Mouse (Mus musculus) limb, embryonic 15.5 days (tissue): ENCODE measurements around the gene Map6. TPM values are rescaled to one million over a fixed set of nuclear protein-coding genes. Genes with fewer than 3 reads are reported as not detected.
A peak's percentile ranks its signal among the peaks of the same experiment; 100 is the strongest.

ENCODE experiments used
- ATAC-seq: fragments of 200-750 bp; cut with Nextera tagmentation; 2 replicates; pipeline ENCODE4 v1.8.0; 2017; ENCODE audit warnings: low read depth, moderate TSS enrichment; ENCODE audit not compliant: insufficient number of reproducible peaks, low FRiP score, low TSS enrichment
- H3K27ac ChIP-seq: fragments of 300-500 bp; sonication (generic); 2 replicates; pipeline ENCODE4 v1.5.1; 2015; ENCODE audit warnings: moderate library complexity, mild to moderate bottlenecking, inconsistent platforms
- H3K27me3 ChIP-seq: fragments of 300-500 bp; sonication (generic); 2 replicates; pipeline ENCODE4 v1.6.1; 2015; ENCODE audit warnings: inconsistent platforms
- H3K36me3 ChIP-seq: fragments of 300-500 bp; sonication (generic); 2 replicates; pipeline ENCODE4 v1.6.1; 2015; ENCODE audit warnings: inconsistent platforms
- H3K4me1 ChIP-seq: fragments of 300-500 bp; sonication (generic); 2 replicates; pipeline ENCODE4 v1.6.1; 2015; ENCODE audit warnings: inconsistent platforms
- H3K4me2 ChIP-seq: fragments of 300-500 bp; sonication (generic); 2 replicates; pipeline ENCODE4 v1.6.1; 2015; ENCODE audit warnings: mild to moderate bottlenecking, inconsistent platforms
- H3K4me3 ChIP-seq: fragments of 300-500 bp; sonication (generic); 2 replicates; pipeline ENCODE4 v1.5.1; 2015; ENCODE audit warnings: mild to moderate bottlenecking, inconsistent platforms
- H3K9ac ChIP-seq: fragments of 300-500 bp; sonication (generic); 2 replicates; pipeline ENCODE4 v1.6.1; 2015; ENCODE audit warnings: inconsistent platforms
- H3K9me3 ChIP-seq: fragments of 300-500 bp; sonication (generic); 2 replicates; pipeline ENCODE4 v1.6.1; 2016; ENCODE audit warnings: inconsistent platforms
- WGBS: fragments of 180-500 bp; shearing (Covaris S2); methylation state at CpG from one replicate; pipeline ENCODE4 v1.1.7; 2015; 5-methylcytosine and 5-hydroxymethylcytosine counted together
- polyA plus RNA-seq: library from polyadenylated mRNA; unstranded; fragments of >200 nt; fragmentation: Nextera tagmentation; extraction: Ambion mirVana; gene quantifications from 2 replicates; pipeline ENCODE4 v1.2.1, GENCODE M21; 2015

Map6 gene
- polyA plus RNA-seq, 1 experiment from 2014 or later = 10.2 TPM

DNA sequence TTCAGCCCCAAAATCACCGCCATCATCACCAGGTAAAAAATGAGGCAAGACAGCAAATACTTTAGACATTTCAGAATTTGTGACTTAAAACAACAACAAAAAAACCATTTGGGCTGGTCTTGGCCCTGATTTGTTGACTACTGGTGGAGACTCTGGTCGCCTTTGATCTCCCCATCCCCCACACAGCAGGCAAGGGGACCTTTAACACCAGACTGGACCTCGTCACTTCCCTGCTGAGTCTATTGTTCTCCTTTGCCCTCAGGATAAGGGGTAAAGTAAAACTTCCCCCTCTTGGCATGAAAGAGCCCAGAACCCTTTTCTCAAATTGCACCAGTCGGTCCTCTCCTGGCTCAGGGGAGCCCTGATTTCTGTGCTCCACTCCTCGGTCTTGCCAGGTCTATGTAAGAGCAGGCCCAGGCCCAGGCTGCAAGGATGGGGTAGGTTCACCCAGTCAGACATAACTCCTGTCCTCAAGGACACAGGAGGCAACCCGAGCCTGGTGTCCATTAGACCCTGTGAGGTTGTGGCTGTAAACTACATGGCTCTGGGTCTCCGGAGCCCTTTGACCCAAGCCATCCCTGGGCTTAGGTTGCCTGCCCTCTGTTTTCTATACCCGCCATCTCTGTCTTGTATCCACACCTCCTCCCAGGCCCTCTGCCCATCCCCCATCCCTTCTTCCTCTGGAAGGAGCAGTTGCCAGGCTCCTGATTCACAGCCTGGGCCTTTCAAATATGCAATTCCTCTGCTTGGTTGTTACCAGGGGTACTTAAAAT lies 30.2 kb upstream of the Map6 start:
- ATAC-seq = no peak
- Histone ChIP-seq H3K27ac (no peak overlapping the region), H3K9me3 (no peaks in the 10 kb centered on the region), H3K9ac (no peak overlapping the region), H3K36me3 (no peaks in the 10 kb centered on the region), H3K4me2 (no peak overlapping the region), H3K4me3 (no peak overlapping the region), H3K4me1 (peaks cover 12% of the 10 kb centered on the region; the same call in 1 of the 2 replicates), H3K27me3 (peaks cover 18% of the 10 kb centered on the region)
- WGBS = 40% methylated on average over 8 of the region's 8 CpGs

DNA sequence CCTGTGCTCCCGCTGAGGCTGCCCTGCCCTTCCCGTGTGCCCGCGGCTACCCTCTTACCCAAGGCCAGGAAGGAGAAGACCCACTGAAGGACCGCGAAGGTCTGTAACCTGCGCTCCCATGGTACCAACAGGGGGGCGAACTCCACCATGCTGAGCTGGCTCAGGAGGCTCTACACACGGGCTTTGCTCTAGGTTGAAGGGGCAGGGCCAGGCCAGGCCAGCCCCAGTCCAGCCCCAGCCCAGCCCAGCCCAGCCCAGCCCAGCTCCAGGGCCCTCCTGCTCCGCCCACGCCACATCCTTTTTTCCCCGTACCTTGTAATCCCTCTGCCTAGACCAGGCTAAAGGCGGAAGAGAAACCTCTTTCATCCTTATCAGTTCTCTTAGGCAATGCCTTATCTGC lies 28.8 kb upstream of the Map6 start, which contains the start of gene Mogat2:
Gene Mogat2 (minus strand): TSS at position 203 of the 400 bp plus-strand sequence.
- H3K4me1 ChIP-seq = peaks cover 12% of the 10 kb centered on the region; the same call in 1 of the 2 replicates
- H3K27me3 ChIP-seq = peaks cover 18% of the 10 kb centered on the region
- 9% methylated on average over 13 of the region's 13 CpGs for WGBS
- peak within 1 kb of the TSS; percentile 11; the same call in 1 of the 2 replicates for H3K4me3 ChIP-seq
- H3K36me3 ChIP-seq = no peaks in the 10 kb centered on the region
- H3K9me3 ChIP-seq = no peaks in the 10 kb centered on the region
- no peak for ATAC-seq
- H3K27ac ChIP-seq = no peak within 1 kb of the TSS
- H3K4me2 ChIP-seq = peak within 1 kb of the TSS; percentile 36
- H3K9ac ChIP-seq = no peak within 1 kb of the TSS

DNA sequence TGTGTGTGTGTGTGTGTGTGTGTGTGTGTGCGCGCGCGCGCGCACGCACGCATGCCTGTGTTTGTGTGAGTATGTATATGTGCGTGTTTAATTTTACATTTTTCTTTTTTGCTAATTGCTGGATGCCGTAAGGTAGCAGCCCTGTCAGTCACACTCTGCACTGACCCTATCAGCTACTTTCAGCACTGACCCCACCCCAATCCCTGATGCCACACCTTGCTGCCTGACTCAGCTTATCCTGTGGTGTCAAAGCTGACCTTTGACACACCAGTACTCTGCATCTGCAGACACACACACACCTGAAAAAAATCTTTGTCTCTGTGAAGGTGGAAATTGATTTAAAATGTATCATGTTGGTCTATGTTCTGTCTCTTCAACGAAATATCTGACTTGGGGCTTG lies 25.1 kb upstream of the Map6 start:
- no peak overlapping the region for H3K27ac ChIP-seq
- H3K4me1 ChIP-seq = peaks cover 7% of the 10 kb centered on the region; the same call in 1 of the 2 replicates
- H3K9me3 ChIP-seq = no peaks in the 10 kb centered on the region
- ATAC-seq = no peak
- H3K9ac ChIP-seq = no peak overlapping the region
- 90% methylated on average over 11 of the region's 11 CpGs for WGBS
- H3K4me2 ChIP-seq = no peak overlapping the region
- H3K36me3 ChIP-seq = no peaks in the 10 kb centered on the region
- no peak overlapping the region for H3K4me3 ChIP-seq
- H3K27me3 ChIP-seq = peaks cover 17% of the 10 kb centered on the region

DNA sequence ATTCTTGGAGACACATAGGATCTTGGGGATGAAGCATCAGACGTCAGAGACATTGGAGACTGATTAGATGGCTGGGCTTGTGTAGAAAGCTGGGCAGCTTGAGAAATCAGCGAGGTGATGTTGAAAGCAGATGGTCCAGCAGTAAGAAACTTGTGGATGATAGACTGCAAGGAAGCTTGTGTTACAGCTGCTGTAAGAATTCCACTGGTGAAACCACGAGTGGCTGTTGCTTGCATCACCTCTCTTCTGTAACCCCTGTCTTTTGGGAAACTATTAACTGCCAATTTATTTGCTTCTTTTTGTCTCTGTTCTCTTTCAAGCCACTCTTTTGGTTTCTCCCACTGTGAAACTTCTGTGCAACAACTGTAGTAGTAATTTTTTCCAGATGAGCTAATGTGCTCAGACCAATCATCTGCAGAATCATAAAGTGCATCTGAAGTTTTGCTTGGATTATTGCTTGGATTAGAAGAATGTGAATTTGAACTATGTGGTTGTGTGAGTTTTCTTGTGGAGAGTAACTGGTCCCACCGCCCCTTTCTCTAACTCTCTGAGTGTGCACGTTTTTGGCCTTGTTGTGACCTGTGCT lies 19.0 kb upstream of the Map6 start:
- Histone ChIP-seq H3K36me3 (no peaks in the 10 kb centered on the region), H3K9ac (no peak overlapping the region), H3K4me3 (no peak overlapping the region), H3K9me3 (no peaks in the 10 kb centered on the region), H3K4me1 (peaks cover 19% of the 10 kb centered on the region), H3K27ac (no peak overlapping the region), H3K27me3 (peaks cover 4% of the 10 kb centered on the region), H3K4me2 (peak overlapping the region; percentile 78)
- WGBS = 16% methylated on average over 5 of the region's 5 CpGs
- ATAC-seq = no peak

DNA sequence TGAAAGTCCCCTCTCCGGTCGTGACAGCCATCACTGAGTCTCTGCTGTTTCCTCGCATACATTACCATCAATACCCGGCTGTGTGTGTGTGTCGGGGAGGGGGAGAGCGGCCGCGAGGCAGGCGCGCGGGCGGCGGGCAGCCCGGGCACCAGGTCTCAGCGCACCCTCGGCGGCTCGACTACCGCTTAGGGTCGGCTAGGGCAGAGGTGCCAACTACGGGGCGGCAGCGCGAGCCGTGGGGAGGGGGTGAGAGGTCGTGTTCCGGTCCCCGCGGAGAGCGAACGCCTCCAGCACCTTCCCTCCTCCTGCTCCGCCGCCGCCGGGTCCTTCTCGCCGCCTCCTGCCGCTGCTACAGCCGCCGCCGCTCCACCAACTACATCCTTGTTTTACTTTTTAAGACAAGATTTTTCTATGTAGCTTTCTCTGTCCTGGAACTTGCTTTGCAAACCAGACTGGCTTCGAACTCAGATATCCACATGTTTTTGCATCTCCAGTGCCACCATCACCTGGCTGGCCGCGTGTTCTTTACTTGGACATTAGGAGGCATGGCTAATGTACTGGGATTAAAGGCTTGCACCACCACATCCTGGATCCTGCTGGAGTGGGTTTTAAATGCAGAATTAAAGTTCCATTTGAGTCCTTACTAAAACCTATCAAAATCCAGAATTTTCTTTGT lies 18.2 kb upstream of the Map6 start:
- under 1% methylated on average over 39 of the region's 44 CpGs for WGBS
- Histone ChIP-seq H3K4me2 (peak overlapping the region; percentile 78), H3K4me1 (peaks cover 19% of the 10 kb centered on the region), H3K9ac (no peak overlapping the region), H3K4me3 (peak overlapping the region; percentile 42), H3K27me3 (peaks cover 4% of the 10 kb centered on the region), H3K36me3 (no peaks in the 10 kb centered on the region), H3K9me3 (no peaks in the 10 kb centered on the region), H3K27ac (no peak overlapping the region)
- no peak for ATAC-seq

DNA sequence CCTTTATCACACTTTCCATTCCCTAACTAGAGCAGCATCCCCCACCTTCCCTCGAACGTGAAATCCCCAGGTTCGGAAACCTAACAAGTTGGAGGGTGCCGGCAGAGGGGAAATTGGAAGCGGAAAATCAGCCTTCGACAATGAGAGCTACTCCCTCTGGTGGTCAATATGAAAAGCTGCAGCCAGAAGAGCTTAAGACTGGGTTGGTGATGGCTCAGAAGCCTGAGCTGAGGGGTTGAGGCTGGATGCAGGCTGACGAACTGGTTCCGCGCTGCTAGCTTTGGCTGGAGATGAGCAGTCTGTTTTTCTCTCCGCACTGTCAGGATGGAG lies 17.7 kb upstream of the Map6 start:
- Histone ChIP-seq H3K27me3 (peaks cover 4% of the 10 kb centered on the region), H3K9me3 (no peaks in the 10 kb centered on the region), H3K27ac (no peak overlapping the region), H3K36me3 (no peaks in the 10 kb centered on the region), H3K4me1 (peaks cover 19% of the 10 kb centered on the region), H3K9ac (no peak overlapping the region), H3K4me3 (peak overlapping the region; percentile 42), H3K4me2 (peak overlapping the region; percentile 78)
- ATAC-seq = 0 out of 2 replicates have a peak, but pooled peaks have one; percentile 45
- WGBS = 3% methylated on average over 10 of the region's 10 CpGs

DNA sequence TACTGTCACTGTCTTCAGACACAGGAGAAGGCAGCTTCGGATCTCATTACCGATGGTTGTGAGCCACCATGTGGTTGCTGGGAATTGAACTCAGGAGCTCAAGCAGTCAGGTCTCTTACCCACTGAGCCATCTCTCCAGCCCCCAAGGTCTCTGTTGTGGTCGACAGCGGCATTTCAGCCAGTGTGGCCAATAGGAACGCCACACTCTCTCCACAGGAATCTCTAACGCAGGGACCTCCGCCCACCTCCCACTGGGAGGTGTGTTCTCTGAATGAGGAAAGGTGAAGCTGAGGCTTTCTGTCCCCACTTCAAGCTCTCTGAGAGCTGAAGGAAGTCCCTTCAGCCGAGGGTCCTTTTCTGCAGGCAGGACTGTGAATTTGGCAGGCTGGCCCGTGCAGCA lies 16.9 kb upstream of the Map6 start:
- Histone ChIP-seq H3K4me3 (no peak overlapping the region), H3K9ac (no peak overlapping the region), H3K4me1 (peaks cover 19% of the 10 kb centered on the region), H3K27ac (no peak overlapping the region), H3K9me3 (no peaks in the 10 kb centered on the region), H3K36me3 (no peaks in the 10 kb centered on the region), H3K27me3 (peaks cover 4% of the 10 kb centered on the region), H3K4me2 (no peak overlapping the region)
- 41% methylated on average over 9 of the region's 9 CpGs for WGBS
- ATAC-seq = no peak

DNA sequence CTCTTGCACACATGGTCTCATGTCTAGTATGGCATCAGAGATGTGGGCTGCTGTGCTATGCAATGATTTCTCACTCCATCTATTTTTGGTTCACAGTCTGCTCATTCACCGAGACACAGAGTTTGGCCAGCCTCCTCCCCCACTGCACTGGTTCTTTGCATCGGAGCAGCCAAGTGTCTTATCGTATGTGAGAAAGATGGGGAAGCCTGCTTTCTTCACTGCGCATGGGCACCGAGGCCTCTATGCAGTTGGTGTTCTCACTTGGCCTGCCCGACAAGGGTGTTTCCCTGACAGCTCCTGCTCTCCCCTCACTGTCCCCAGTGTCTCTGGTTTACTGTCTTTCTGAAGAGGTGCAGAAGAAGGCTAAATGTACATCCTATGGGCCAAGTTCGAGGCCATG lies 12.2 kb upstream of the Map6 start:
- ATAC-seq = no peak
- Histone ChIP-seq H3K4me2 (no peak overlapping the region), H3K27me3 (peaks cover 4% of the 10 kb centered on the region), H3K27ac (no peak overlapping the region), H3K36me3 (no peaks in the 10 kb centered on the region), H3K4me1 (no peaks in the 10 kb centered on the region), H3K4me3 (no peak overlapping the region), H3K9me3 (no peaks in the 10 kb centered on the region), H3K9ac (no peak overlapping the region)
- WGBS = 72% methylated on average over 7 of the region's 7 CpGs

DNA sequence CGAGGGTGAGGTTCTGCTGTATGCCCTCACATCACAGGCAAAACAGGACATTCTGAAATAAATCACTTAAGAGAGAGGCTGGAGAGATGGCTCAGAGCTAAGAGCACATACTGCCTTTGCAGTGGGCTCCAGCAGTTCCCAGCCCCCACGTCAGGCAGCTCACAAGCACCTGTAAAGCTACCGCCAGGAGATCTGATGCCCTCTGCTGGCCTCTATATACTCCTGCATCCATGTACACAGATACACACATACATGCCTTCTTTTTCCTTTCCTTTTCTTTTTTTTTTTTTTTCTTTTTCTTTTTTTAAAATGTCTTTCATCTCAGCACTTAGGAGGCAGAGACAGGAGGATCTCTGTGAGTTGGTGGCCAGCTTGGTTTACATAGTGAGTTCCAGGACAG lies 5.3 kb upstream of the Map6 start:
- 61% methylated on average over 3 of the region's 3 CpGs for WGBS
- H3K27ac ChIP-seq = no peak overlapping the region
- no peaks in the 10 kb centered on the region for H3K4me1 ChIP-seq

DNA sequence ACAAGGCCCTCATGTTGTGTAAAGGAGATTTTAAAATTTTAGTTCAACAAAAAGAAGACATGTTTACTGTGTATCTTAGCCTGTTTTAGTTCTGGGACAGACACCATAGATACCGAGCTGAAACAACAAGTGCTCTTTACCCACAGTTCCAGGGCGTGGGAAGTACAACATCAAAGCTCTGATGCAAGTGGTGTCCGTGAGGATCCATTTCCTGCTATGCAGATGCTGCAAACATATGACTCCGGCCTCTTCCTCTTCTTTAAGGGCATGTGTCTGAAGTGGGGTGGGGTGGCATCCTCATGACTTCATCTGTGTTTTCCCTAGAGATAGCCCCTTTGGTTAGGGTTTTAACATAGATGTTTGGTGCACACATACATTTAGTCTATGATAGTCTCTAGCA lies 3.7 kb upstream of the Map6 start:
- no peak for ATAC-seq
- H3K9me3 ChIP-seq = no peaks in the 10 kb centered on the region
- 44% methylated on average over 4 of the region's 4 CpGs for WGBS
- no peak overlapping the region for H3K4me2 ChIP-seq
- peaks cover 34% of the 10 kb centered on the region for H3K27me3 ChIP-seq
- peaks cover 14% of the 10 kb centered on the region for H3K4me1 ChIP-seq
- H3K36me3 ChIP-seq = no peaks in the 10 kb centered on the region
- no peak overlapping the region for H3K4me3 ChIP-seq
- no peak overlapping the region for H3K27ac ChIP-seq
- no peak overlapping the region for H3K9ac ChIP-seq

More for the DNA sequence above, 5.3 kb upstream of the Map6 start:
- H3K36me3 ChIP-seq = no peaks in the 10 kb centered on the region
- no peak overlapping the region for H3K9ac ChIP-seq
- no peak for ATAC-seq
- H3K4me2 ChIP-seq = no peak overlapping the region
- peaks cover 18% of the 10 kb centered on the region for H3K27me3 ChIP-seq
- no peak overlapping the region for H3K4me3 ChIP-seq
- no peaks in the 10 kb centered on the region for H3K9me3 ChIP-seq

DNA sequence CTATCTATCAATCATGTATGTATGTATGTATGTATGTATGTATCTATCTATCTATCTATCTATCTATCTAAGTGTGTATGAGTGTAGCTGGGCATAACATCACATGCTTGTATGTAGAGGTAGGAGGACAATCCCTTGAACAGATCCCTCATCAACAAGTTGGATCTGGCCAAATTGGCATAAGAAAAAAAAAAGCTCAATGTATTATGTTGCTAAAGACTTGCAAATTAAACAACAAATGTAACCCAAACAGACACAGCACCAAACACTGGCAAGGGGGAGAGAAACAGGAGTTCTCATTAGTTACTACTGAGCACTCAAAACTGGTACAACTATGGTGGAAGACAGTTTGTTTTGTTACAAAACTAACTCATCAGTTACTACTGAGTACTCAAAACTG lies 2.6 kb upstream of the Map6 start:
- H3K36me3 ChIP-seq = no peaks in the 10 kb centered on the region
- H3K27me3 ChIP-seq = peaks cover 45% of the 10 kb centered on the region
- H3K4me1 ChIP-seq = peaks cover 25% of the 10 kb centered on the region
- no peak overlapping the region for H3K27ac ChIP-seq
- no peak overlapping the region for H3K4me3 ChIP-seq
- H3K4me2 ChIP-seq = no peak overlapping the region
- no peak for ATAC-seq
- H3K9me3 ChIP-seq = no peaks in the 10 kb centered on the region
- no peak overlapping the region for H3K9ac ChIP-seq

DNA sequence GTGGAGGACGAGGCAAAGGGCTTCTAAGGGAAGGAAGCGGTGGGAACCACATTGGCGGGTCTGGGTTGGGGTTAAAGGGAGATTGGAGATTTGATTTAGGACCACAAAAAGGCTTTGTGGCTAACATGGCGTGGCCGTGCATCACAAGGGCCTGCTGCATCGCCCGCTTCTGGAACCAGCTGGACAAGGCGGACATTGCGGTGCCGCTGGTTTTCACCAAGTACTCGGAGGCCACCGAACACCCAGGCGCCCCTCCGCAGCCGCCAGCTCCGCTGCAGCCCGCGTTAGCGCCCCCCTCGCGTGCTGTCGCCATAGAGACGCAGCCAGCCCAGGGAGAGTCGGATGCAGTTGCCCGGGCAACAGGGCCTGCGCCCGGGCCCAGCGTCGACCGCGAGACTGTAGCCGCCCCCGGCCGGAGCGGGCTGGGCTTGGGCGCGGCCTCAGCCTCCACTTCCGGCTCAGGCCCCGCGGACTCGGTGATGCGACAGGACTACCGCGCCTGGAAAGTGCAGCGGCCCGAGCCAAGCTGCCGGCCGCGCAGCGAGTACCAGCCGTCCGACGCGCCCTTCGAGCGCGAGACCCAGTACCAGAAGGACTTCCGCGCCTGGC lies 754 bp downstream of the Map6 start:
- Histone ChIP-seq H3K4me2 (peak overlapping the region; percentile 89), H3K4me1 (peaks cover 27% of the 10 kb centered on the region), H3K36me3 (no peaks in the 10 kb centered on the region), H3K27ac (no peak overlapping the region), H3K4me3 (peak overlapping the region; percentile 52), H3K9me3 (no peaks in the 10 kb centered on the region), H3K27me3 (peaks cover 59% of the 10 kb centered on the region), H3K9ac (peak overlapping the region; percentile 31; the same call in 1 of the 2 replicates)
- under 1% methylated on average over 54 of the region's 59 CpGs for WGBS
- peak; percentile 61; the same call in 1 of the 2 replicates for ATAC-seq
